Mouse (Mus musculus): ENCODE results near the gene Adcy9.
"Not testable (repeated sequence)": the region's sequence is repeated elsewhere in the genome, so short reads cannot be mapped to it uniquely, and the experiment has no call there.

Gene Adcy9

DNA sequence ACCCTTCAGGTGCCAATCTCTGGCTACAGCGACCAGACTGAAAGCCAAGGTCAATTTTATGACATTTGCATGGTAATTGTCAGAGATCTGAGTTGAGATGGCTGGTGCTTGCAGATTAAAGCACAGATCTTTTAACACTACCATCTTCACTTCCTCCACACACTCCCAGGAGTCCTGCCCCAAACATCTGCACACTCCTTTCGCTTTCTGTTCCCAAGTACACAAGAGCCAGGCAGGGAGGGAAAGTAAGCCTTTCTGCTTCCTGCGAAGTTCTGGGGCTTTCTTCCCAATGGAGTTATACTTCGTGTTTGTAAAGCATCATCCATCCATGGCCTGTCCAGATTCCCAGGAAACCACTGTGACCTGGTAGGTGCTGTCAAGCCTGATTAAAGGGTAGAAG is 38.8 kb downstream of the Adcy9 start:
- DNase-seq (ENCODE audit: low spot score) = no peak

- no peak for DNase-seq (ENCODE audit: low spot score)
Observed at GRCm38 (mm10) chr16:4378788-4379187, 41.5 kb downstream of the Adcy9 start.

DNA sequence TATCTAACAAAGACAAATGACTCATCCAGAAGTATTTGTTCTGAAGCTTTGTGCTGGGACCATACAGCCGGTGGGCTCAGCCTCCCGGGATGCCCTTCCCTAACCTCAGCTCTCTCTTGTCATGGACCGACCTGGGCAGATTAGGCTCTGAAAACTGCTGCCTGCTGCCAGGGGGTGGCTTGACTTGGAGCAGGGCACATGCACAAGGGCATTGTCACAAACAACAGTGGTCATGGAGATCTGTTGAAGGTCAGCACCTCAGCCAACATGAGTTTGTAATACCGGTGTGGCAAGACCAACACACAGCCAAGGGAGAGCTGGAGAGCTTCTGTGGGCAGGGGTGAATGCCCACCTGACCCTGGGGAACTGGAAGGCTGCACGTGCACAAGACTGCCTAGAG is 42.7 kb downstream of the Adcy9 start:
- DNase-seq (ENCODE audit: low spot score) = no peak

DNA sequence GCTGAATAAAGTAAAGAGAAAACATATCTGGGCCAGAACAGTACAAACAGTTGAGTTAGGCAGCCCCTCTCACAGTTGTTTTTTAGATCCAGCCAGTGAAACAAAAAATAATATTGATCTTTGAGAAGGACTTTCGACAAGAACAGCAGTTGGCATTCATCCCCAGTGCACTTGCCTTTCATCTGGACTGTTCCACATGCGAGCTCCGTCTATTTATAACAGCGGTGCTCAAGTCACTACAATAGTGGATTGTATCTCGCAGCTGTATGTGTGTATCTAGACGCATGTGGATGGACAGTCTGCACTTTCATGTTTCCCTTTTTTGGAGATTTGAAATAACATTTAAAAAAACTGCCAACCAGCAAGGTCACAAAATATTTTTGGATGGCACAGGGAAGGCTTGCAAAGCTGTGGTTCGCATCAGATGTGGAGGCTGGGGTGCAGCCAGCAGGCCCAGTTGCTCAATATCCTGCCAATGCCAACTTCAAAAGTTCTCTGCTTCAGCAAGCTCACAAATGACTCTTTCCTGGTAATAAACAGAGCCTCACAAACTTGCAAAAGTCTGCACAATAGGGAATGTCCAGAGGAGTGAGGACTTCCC is 45.4 kb downstream of the Adcy9 start:
- DNase-seq (ENCODE audit: low spot score) = no peak

DNA sequence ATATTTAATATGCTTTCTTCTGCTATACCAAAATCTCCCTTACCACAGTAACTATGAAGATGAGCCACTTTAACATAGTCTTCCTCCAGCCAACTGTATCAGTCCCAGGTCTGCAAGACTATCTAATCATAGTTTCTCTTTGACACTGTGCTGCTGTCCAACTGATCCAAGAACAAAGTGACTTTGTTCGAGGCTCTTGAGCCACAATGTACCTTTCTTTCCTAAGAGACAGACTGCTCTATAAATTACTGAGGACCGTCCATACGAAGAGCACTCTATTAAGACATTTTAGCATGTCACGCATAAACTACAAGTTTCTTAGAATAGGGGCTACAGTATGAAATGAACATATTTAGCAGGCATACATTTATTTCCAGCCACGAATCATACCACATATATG is 46.0 kb downstream of the Adcy9 start:
- DNase-seq (ENCODE audit: low spot score) = no peak

DNA sequence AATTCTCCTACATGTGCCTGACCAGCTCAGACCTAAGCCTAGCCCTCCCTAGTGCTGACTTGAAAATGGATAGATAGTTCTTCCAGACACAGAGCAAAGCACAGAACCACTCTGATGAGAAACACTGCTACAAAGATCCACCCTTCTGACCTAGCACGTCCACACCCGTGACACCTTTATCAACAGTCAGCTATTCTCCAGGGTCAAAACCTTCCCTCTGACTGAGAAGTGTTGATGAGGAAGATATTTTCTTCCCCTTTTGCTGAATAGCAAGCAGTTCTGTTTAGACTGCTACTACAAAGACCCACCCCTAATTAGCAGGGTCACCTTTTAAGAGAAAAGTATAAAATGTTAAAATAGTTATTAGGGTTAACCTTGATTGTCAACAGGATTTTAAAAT is 49.3 kb downstream of the Adcy9 start:
- peak; percentile 8 for DNase-seq (ENCODE audit: low spot score)

- DNase-seq (ENCODE audit: low spot score) = no peak
Observed at GRCm38 (mm10) chr16:4370141-4370541, 50.2 kb downstream of the Adcy9 start.

- peak; percentile 61 for DNase-seq (ENCODE audit: low spot score)
Observed at GRCm38 (mm10) chr16:4367930-4368329, 52.4 kb downstream of the Adcy9 start.

- DNase-seq (ENCODE audit: low spot score) = no peak
Observed at GRCm38 (mm10) chr16:4367291-4367690, 53.0 kb downstream of the Adcy9 start.

DNA sequence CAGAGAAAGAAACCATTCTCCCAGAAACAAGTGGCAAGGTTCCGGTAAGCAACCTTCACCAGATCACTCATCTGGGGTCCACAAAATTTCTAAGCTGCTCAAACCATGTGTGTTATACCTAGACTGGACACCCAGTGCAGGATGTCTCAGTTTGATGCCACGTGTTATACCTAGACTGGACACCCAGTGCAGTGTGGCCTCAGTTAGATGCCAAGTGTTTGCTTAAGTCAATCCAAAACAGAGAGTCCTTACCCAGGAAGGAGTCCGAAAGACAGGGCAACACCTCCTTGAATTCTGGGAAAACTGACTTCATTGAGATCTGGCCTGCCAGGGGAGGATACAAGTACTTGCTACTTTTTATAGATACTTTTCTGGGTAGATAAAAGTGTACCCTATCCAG is 53.6 kb downstream of the Adcy9 start:
- no peak for DNase-seq (ENCODE audit: low spot score)

- DNase-seq (ENCODE audit: low spot score) = no peak
Observed at GRCm38 (mm10) chr16:4363341-4364116, 56.8 kb downstream of the Adcy9 start.

DNA sequence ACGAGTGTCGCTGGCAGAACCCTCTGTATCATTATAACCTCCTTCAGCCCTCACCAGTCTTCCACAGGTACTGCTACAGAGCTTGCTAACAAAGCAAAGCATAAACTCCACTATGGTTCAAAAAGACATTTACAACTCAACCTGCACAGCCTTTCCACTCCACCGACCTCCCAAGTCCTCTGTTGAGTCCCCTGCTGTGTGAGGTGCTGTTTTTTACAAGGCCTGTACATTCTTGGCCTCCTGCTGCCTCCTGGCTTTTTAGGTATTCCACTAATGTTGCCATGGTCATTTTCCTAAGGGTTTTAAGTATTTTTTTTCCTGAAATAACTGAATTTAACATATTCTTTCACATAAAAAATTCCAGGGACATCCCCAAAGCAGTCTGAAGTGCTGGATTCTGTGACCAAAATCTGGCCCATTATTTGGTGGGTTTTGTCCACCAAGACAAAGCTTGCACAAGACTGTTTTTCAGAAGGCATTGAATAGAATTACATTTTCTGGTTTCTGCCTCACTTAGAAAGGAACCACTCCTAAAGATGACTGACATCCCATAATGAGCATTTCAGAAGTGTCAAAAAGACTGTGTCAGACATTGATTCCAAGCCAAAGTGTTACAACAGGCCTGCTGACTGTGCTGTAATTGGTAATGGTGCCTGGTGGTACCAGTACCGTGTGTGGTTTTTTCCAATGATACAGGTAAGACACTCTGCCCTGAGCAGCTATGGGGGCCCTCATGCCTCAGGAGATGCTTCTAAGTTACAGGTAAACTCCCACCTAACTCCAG is 64.8 kb downstream of the Adcy9 start:
- DNase-seq (ENCODE audit: low spot score) = no peak

- no peak for DNase-seq (ENCODE audit: low spot score)
Observed at GRCm38 (mm10) chr16:4342579-4342978, 77.7 kb downstream of the Adcy9 start.

- no peak for DNase-seq (ENCODE audit: low spot score)
Observed at GRCm38 (mm10) chr16:4341316-4342062, 78.8 kb downstream of the Adcy9 start.

DNA sequence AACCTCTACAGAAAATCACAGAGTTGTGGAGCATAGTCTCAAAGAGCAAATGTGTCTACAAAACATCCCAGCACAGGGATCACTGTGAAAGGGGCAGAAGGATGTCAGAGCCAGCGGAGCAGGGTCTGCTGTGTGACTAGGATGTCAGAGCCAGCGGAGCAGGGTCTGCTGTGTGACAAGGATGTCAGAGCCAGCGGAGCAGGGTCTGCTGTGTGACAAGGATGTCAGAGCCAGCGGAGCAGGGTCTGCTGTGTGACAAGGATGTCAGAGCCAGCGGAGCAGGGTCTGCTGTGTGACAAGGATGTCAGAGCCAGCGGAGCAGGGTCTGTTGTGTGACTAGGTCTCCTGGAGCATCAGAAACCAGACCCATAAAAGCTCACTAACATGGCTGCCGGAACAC is 81.1 kb downstream of the Adcy9 start:
- DNase-seq (ENCODE audit: low spot score) = not testable (repeated sequence)

DNA sequence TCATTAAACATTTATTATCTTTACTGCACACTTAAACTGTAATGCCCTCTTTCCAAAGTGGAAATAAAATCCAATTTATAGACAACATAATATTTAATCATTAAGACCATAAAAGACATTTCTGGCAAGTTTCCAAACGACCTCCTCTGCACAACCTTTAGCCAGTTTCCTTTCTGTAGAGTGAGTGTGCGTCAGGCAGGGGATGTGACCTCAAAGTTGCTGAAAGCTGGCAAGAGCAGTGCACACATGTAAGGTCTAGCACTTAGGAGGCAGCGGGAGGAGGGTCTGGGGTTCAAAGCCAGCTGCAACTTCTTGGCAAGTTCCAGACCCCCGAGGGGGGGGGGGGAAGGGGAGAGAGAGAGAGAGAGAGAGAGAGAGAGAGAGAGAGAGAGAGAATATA is 83.0 kb downstream of the Adcy9 start:
- DNase-seq (ENCODE audit: low spot score) = no peak

- no peak for DNase-seq (ENCODE audit: low spot score)
Observed at GRCm38 (mm10) chr16:4333788-4334187, 86.5 kb downstream of the Adcy9 start.

GRCm38 (mm10) chr16:4333371-4333770 is 86.9 kb downstream of the Adcy9 start:
- DNase-seq (ENCODE audit: low spot score) = no peak

DNA sequence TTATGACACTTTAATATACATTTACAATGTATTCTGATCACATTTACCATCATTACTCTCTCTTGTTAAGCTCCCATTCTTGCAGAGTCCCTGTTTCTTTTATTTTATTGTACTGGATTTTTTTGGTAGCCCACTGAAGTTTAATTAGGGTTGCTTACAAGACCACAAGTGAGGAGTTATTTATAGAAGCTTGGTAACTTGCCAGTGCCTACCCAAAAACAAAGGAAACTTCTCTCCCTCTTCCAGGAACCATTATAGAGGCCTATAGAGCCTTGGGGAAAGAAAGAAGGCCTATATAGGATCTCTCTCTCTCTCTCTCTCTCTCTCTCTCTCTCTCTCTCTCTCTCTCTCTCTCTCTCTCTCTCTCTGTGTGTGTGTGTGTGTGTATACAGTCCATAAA is 93.2 kb downstream of the Adcy9 start:
- DNase-seq (ENCODE audit: low spot score) = no peak

DNA sequence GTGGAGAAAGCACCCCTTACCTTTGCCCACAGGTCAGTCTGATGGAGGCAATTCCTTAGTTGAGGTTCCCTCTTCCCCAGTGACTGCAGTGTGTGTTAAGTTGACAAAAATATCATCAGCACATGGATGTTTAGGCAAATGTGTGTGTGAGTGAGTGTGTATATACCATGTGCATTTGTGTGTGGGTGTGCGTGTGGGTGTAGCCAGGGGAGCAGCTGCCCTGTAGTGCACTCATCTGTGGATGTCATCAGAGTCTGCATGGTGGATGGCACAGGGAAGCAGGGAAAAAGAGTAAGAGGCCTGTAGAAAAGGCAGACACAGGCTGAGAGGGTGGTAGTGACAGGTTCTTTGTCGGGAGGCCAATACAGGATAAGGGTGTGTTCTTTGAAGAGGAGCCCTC is 94.5 kb downstream of the Adcy9 start:
- no peak for DNase-seq (ENCODE audit: low spot score)

GRCm38 (mm10) chr16:4324967-4325366 is 95.3 kb downstream of the Adcy9 start:
- DNase-seq (ENCODE audit: low spot score) = no peak

GRCm38 (mm10) chr16:4320856-4321255 is 99.4 kb downstream of the Adcy9 start:
- DNase-seq (ENCODE audit: low spot score) = peak; percentile 53
